Mouse (Mus musculus): ENCODE results near the gene Acss1.

- no peak for TF ChIP-seq GATA1 (IDR thresholded peaks at IDR 0.05; ENCODE audit: borderline replicate concordance, low read length)
- TF ChIP-seq FLI1 (IDR thresholded peaks at IDR 0.05; ENCODE audit: low read length), result no peak
Observed at GRCm38 (mm10) chr2:150646411-150647121, 21.7 kb downstream of the Acss1 start.

Data from megakaryocyte, embryonic 14.5 days (primary cell).